Mouse (Mus musculus) liver, embryonic 14.5 days (tissue): ENCODE data around the gene Ecpas. TPM values are rescaled to one million over a fixed set of nuclear protein-coding genes. Genes with fewer than 3 reads are reported as not detected.
A peak's percentile ranks its signal among the peaks of the same experiment; 100 is the strongest.

Source experiments
- ATAC-seq: fragments of 200-750 bp; cut with Nextera tagmentation; 2 replicates; pipeline ENCODE4 v1.8.0; 2017; ENCODE audit warnings: moderate number of reproducible peaks, mild to moderate bottlenecking, moderate library complexity; ENCODE audit not compliant: insufficient read depth
- DNase-seq, 3 experiments: peaks; one replicate each; pipeline ENCODE4 v3.0.0-alpha.2; 2012 to 2013; ENCODE audit warnings: low read depth in 3 of 3, low spot score in 3 of 3
- H3K27ac ChIP-seq: fragments of 300-500 bp; sonication (generic); 2 replicates; pipeline ENCODE4 v1.5.1; 2014; ENCODE audit warnings: moderate library complexity, mild to moderate bottlenecking, control low read depth, inconsistent platforms
- H3K27me3 ChIP-seq: fragments of 300-500 bp; sonication (generic); 2 replicates; pipeline ENCODE4 v1.6.1; 2014; ENCODE audit warnings: mild to moderate bottlenecking, low read length, moderate library complexity; ENCODE audit not compliant: control insufficient read depth, insufficient read depth
- H3K36me3 ChIP-seq: fragments of 300-500 bp; sonication (generic); replicated peaks from 2 replicates; pipeline ENCODE4 v1.6.1; 2014; ENCODE audit warnings: low read depth; ENCODE audit not compliant: control insufficient read depth, insufficient read depth
- H3K4me1 ChIP-seq, 2 experiments: fragments of 200-500 bp in 1 of 2; fragments of 300-500 bp in 1 of 2; sonication (generic) in 1 of 2; replicated peaks; 2 replicates each; pipeline ENCODE4 v1.6.1; 2012 to 2014; ENCODE audit warnings: antibody characterized with exemption in 1 of 2, inconsistent platforms in 1 of 2, low read length in 1 of 2; ENCODE audit not compliant: control insufficient read depth in 2 of 2, insufficient read depth in 2 of 2
- H3K4me2 ChIP-seq: fragments of 300-500 bp; sonication (generic); 2 replicates; pipeline ENCODE4 v1.6.1; 2014; ENCODE audit warnings: low read depth, mild to moderate bottlenecking, control low read depth, moderate library complexity
- H3K4me3 ChIP-seq, 2 experiments: fragments of 200-500 bp in 1 of 2; fragments of 300-500 bp in 1 of 2; sonication (generic) in 1 of 2; 2 replicates each; pipeline ENCODE4 v1.5.1; 2012 to 2014; ENCODE audit warnings: low read depth in 2 of 2, low read length in 2 of 2, mild to moderate bottlenecking in 2 of 2, control low read depth in 1 of 2, inconsistent platforms in 1 of 2, moderate library complexity in 1 of 2; ENCODE audit not compliant: insufficient read depth in 1 of 2
- H3K9ac ChIP-seq: fragments of 300-500 bp; sonication (generic); replicated peaks from 2 replicates; pipeline ENCODE4 v1.6.1; 2014; ENCODE audit warnings: mild to moderate bottlenecking, control low read depth, moderate library complexity
- H3K9me3 ChIP-seq: fragments of 300-500 bp; sonication (generic); 2 replicates; pipeline ENCODE4 v1.6.1; 2016; ENCODE audit warnings: low read length, mixed read lengths; ENCODE audit not compliant: control insufficient read depth
- CTCF ChIP-seq: IDR thresholded peaks from 2 replicates; pipeline ENCODE4 v1.5.1; 2016; ENCODE audit warnings: antibody characterized with exemption, low read depth, control low read depth
- EP300 ChIP-seq: IDR thresholded peaks from 2 replicates; pipeline ENCODE4 v1.6.1; 2016; ENCODE audit warnings: antibody characterized with exemption, low read depth
- WGBS: fragments of 180-500 bp; shearing (Covaris S2); extraction: QIAGEN DNeasy Blood & Tissue Kit; methylation state at CpG from one replicate; pipeline ENCODE4 v1.1.7; 2014; ENCODE audit not compliant: insufficient replicate concordance; 5-methylcytosine and 5-hydroxymethylcytosine counted together
- polyA plus RNA-seq, 2 experiments: library from polyadenylated mRNA; depleted of rRNA in 1 of 2; stranded (reverse) in 1 of 2; unstranded in 1 of 2; fragments of >200 nt; fragmentation: Nextera tagmentation in 1 of 2; extraction: Ambion mirVana in 1 of 2; gene quantifications; 2 replicates each; pipeline versions ENCODE4 v1.2.1 to v1.2.3; 2012 to 2014

The Ecpas gene
- polyA plus RNA-seq, 2 experiments: 9.7 to 16.8 TPM

GRCm38 (mm10) chr4:58763417-58763816 is 149.1 kb downstream of the Ecpas start:
- no peak for ATAC-seq
- TF ChIP-seq CTCF (no peak), EP300 (no peak)
- Histone ChIP-seq H3K4me3 (no peak overlapping the region), H3K27me3 (no peaks in the 10 kb centered on the region), H3K4me2 (no peak overlapping the region), H3K9me3 (no peaks in the 10 kb centered on the region), H3K27ac (no peak overlapping the region), H3K9ac (no peak overlapping the region), H3K4me1 (no peaks in the 10 kb centered on the region), H3K36me3 (no peaks in the 10 kb centered on the region)
- no peak for DNase-seq
- WGBS: 57% methylated on average over 3 of the region's 3 CpGs

DNA sequence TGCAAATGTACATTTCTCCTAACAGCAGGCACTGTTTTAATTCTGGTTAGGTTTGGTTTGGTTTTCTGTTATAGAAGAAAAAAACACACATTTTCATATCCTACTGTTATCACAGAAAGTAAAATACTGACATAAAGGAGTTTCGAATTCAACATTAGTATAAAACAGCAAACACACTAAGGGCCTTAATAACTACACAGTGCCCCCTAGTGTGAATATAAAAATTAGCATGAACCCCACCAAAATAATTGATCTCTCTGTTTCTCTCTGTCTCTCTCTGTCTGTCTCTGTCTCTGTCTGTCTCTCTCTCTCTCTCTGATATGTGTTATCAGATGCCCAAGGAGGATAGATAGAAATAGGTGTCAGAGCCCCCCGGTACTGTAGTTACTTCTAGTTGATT is 163.0 kb downstream of the Ecpas start:
- no peak overlapping the region for H3K4me2 ChIP-seq
- 39% methylated on average over 2 of the region's 2 CpGs for WGBS
- H3K9me3 ChIP-seq: no peaks in the 10 kb centered on the region
- no peaks in the 10 kb centered on the region for H3K36me3 ChIP-seq
- H3K9ac ChIP-seq: no peak overlapping the region
- TF ChIP-seq EP300: no peak
- TF ChIP-seq CTCF: peak; percentile 28; the same call in 1 of the 2 replicates
- no peak overlapping the region for H3K4me3 ChIP-seq
- no peaks in the 10 kb centered on the region for H3K4me1 ChIP-seq
- ATAC-seq: no peak
- H3K27me3 ChIP-seq: no peaks in the 10 kb centered on the region
- H3K27ac ChIP-seq: no peak overlapping the region
- no peak for DNase-seq

GRCm38 (mm10) chr4:58749101-58749500 is 163.4 kb downstream of the Ecpas start:
- no peak for ATAC-seq
- no peak overlapping the region for H3K4me2 ChIP-seq
- DNase-seq: no peak

More at GRCm38 (mm10) chr4:58749101-58749500, 163.4 kb downstream of the Ecpas start:
- H3K27me3 ChIP-seq: no peaks in the 10 kb centered on the region
- H3K9me3 ChIP-seq: no peaks in the 10 kb centered on the region
- TF ChIP-seq CTCF (no peak), EP300 (no peak)
- no peaks in the 10 kb centered on the region for H3K4me1 ChIP-seq
- H3K27ac ChIP-seq: no peak overlapping the region
- no peak overlapping the region for H3K4me3 ChIP-seq
- H3K36me3 ChIP-seq: no peaks in the 10 kb centered on the region
- WGBS: 58% methylated on average over 10 of the region's 10 CpGs
- no peak overlapping the region for H3K9ac ChIP-seq

Other genes starting within 250 kb of the Ecpas start
- not detected in 2 replicates for gene Olfr267, start 125.0 kb downstream of the Ecpas start, polyA plus RNA-seq (2012; rRNA removed)
- 0.06 TPM in 1 of 2 replicates, not detected in the other for gene Olfr267, start 125.0 kb downstream of the Ecpas start, polyA plus RNA-seq (2014; fragmentation: Nextera tagmentation; extraction: Ambion mirVana)
- gene Zkscan16, start 30.9 kb upstream of the Ecpas start, polyA plus RNA-seq (2012; rRNA removed): 0.03 and 0.08 TPM in 2 replicates
- gene Zkscan16, start 30.9 kb upstream of the Ecpas start, polyA plus RNA-seq (2014; fragmentation: Nextera tagmentation; extraction: Ambion mirVana): 0.06 and 0.11 TPM in 2 replicates
- 6.2 and 11.1 TPM in 2 replicates for gene Ptgr1, start 74.4 kb upstream of the Ecpas start, polyA plus RNA-seq (2012; rRNA removed)
- 14.8 and 16.0 TPM in 2 replicates for gene Ptgr1, start 74.4 kb upstream of the Ecpas start, polyA plus RNA-seq (2014; fragmentation: Nextera tagmentation; extraction: Ambion mirVana)
- 1.4 and 2.4 TPM in 2 replicates for gene Dnajc25, start 82.3 kb upstream of the Ecpas start, polyA plus RNA-seq (2012; rRNA removed)
- gene Dnajc25, start 82.3 kb upstream of the Ecpas start, polyA plus RNA-seq (2014; fragmentation: Nextera tagmentation; extraction: Ambion mirVana): 5.4 and 7.1 TPM in 2 replicates
- gene Gm20503, start 90.5 kb upstream of the Ecpas start, polyA plus RNA-seq (2012; rRNA removed): not detected in 2 replicates
- gene Gm20503, start 90.5 kb upstream of the Ecpas start, polyA plus RNA-seq (2014; fragmentation: Nextera tagmentation; extraction: Ambion mirVana): 4.4 and 5.1 TPM in 2 replicates
- 8.8 and 10.7 TPM in 2 replicates for gene Gng10, start 122.3 kb upstream of the Ecpas start, polyA plus RNA-seq (2012; rRNA removed)
- gene Gng10, start 122.3 kb upstream of the Ecpas start, polyA plus RNA-seq (2014; fragmentation: Nextera tagmentation; extraction: Ambion mirVana): 30.2 and 30.9 TPM in 2 replicates
- gene AI481877, start 226.2 kb upstream of the Ecpas start, polyA plus RNA-seq (2012; rRNA removed): not detected in 2 replicates
- not detected in 2 replicates for gene AI481877, start 226.2 kb upstream of the Ecpas start, polyA plus RNA-seq (2014; fragmentation: Nextera tagmentation; extraction: Ambion mirVana)